In the genomic region with DNA sequence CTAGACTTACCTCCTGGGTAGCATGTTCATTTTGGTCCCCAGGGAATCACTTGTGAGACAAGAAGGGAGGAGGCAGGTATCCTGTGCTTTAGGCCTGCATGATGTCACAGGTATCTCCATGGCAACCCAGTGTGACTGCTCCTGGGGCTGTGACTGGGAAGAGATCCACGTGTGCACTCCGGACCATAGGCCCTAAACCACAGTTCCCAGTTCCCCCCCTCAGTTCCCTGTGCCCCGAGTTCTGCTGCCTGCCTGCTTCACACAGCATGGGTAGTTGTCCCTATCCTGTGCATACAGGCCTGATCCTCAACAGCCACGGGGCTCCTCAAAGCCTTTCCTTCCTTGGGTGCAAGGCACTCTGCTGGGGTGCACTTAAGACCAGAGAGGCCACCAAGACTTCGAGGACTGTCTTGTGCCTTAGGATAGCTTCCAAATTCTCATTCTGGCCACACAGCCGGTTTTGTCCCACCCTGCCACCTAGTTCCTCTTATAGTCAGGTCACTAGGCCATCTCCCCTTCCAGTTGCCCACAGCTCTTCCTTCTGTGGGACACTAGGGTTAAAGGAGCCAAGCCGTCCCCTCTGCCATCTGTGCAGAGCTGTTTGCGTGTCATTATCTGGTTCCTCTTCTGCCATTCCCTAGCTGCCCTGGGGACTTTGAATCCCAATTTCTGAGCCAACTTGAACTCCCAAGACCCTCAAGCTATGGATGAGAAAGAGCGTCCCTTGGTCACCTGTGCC, we compare ENCODE assay signal across 24 mouse cellular contexts. TPM values are rescaled to one million over a fixed set of nuclear protein-coding genes. Genes with fewer than 3 reads are reported as not detected.
"Had no signal": no experiment of that assay in that cellular context is flagged by ENCODE, and none has a peak within 500 bp of the region (broad histone marks: within the 10 kb centered on the region; RNA-seq: fewer than 3 reads in every experiment).

TSS of gene 1700001K19Rik (minus strand) at position 59 of the 739 bp plus-strand sequence.

- H3K27me3 ChIP-seq: kidney, embryonic 15.5 days; limb, embryonic 15.5 days; liver, embryonic 12.5 days; midbrain, embryonic 12.5 days; neural tube, embryonic 12.5 days had no signal

- H3K4me2 ChIP-seq: kidney, embryonic 15.5 days; limb, embryonic 15.5 days; liver, embryonic 12.5 days; lung, embryonic 14.5 days; midbrain, embryonic 12.5 days; neural tube, embryonic 12.5 days had no signal

- ATAC-seq: liver, embryonic 12.5 days had no signal

- DNase-seq: kidney, adult 2 months; kidney, postnatal 14 days; lung, embryonic 14.5 days; lung, postnatal 10 days; lung, postnatal 4 days; retina, postnatal 1 day; right cerebral cortex, postnatal 4 days; spleen, adult 18-20 months; thymus, adult 2 months; thymus, postnatal 25 days had no signal

- H3K9me3 ChIP-seq: kidney, embryonic 15.5 days; limb, embryonic 15.5 days; liver, embryonic 12.5 days; midbrain, embryonic 12.5 days; neural tube, embryonic 12.5 days had no signal

- H3K9ac ChIP-seq: kidney, embryonic 15.5 days; limb, embryonic 15.5 days; liver, embryonic 12.5 days; lung, embryonic 14.5 days; midbrain, embryonic 12.5 days; neural tube, embryonic 12.5 days had no signal

- H3K27ac ChIP-seq: kidney, embryonic 15.5 days; limb, embryonic 15.5 days; liver, embryonic 12.5 days; midbrain, embryonic 12.5 days; neural tube, embryonic 12.5 days had no signal

- H3K4me3 ChIP-seq: kidney, embryonic 15.5 days; limb, embryonic 15.5 days; liver, embryonic 12.5 days; midbrain, embryonic 12.5 days; myocyte; neural tube, embryonic 12.5 days had no signal

RNA-seq across cellular contexts. Expression of gene 1700001K19Rik, which starts in this region (rescaled TPM):
- total RNA-seq: layer of hippocampus, postnatal 25 days; left cerebral cortex, adult 8-10 months; left cerebral cortex, postnatal 25 days; megakaryocyte-erythroid progenitor cell, adult 5-6 weeks had no signal
- polyA plus RNA-seq: kidney, adult 2 months; large intestine, adult 2 months; liver, embryonic 12.5 days; liver, embryonic 16.5 days; lung, embryonic 14.5 days; midbrain, embryonic 12.5 days; neural tube, embryonic 12.5 days; stomach, embryonic 16.5 days; urinary bladder, adult 2 months had no signal
